Mouse (Mus musculus) brain, embryonic 14.5 days (tissue): ENCODE data around the gene Gm7137. TPM values are rescaled to one million over a fixed set of nuclear protein-coding genes. Genes with fewer than 3 reads are reported as not detected.
"Not testable (repeated sequence)": the region's sequence is repeated elsewhere in the genome, so short reads cannot be mapped to it uniquely, and the experiment has no call there.

Experiments
- DNase-seq: peaks from one replicate; pipeline ENCODE4 v3.0.0-alpha.2; 2011; ENCODE audit warnings: low read depth
- CTCF ChIP-seq: fragments of 200-500 bp; IDR thresholded peaks from 2 replicates; pipeline ENCODE4 v1.5.1; 2012; ENCODE audit warnings: inconsistent platforms, mild to moderate bottlenecking, moderate library complexity, borderline replicate concordance; ENCODE audit not compliant: insufficient read depth, insufficient read length; ENCODE audit errors: extremely low read depth
- POLR2A ChIP-seq: fragments of 200-500 bp; IDR thresholded peaks from 2 replicates; pipeline ENCODE4 v1.6.1; 2012; ENCODE audit warnings: mild to moderate bottlenecking, inconsistent platforms, borderline replicate concordance; ENCODE audit not compliant: poor library complexity, insufficient read depth, insufficient read length, severe bottlenecking; ENCODE audit errors: extremely low read depth
- polyA plus RNA-seq: library from polyadenylated mRNA; depleted of rRNA; stranded (reverse); fragments of >200 nt; gene quantifications from 2 replicates; pipeline ENCODE4 v1.2.3, GENCODE M21; 2012; rRNA removed

Gm7137 gene
- polyA plus RNA-seq, 1 experiment = not detected

DNA sequence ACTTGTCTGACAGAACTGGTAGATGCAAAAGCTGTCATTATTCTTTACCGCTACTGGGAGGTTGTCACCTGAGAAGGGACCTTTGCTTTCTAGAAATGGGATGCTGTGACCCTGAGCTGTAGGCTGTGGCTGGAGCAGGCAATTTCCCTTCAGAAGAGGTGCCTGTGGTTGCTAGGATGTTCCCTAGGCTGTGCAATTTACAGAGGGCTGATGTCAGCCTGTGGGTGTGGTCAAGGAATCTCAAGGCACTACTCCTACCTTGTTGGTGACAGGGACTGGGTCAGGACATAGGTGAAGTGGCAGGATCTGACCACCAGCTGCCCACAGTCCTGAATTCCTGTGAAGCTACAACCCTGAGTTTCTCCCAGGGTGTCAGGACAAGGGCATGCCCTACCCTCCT, 18.3 kb downstream of the Gm7137 start:
- DNase-seq = no peak
- no peak for TF ChIP-seq POLR2A
- TF ChIP-seq CTCF = no peak

DNA sequence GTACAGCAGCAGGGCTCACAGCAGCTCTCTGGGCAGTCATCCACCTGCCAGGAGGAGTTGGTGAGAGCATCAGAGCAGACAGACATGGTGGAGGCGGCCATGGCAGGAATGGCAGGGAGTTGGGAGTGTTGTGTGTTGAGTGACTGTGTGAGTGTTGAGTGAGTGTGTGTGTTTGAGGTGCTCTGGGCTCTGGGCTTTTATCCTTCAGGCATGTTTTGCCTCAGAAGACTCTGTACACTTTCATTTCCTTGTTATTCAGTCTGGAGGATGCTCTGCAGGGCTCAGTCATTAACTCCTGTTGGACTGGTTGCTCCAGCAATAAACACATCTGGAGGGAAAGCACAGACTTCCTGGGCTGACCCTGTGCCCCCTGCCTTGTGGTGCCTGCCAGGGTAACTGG, 28.4 kb downstream of the Gm7137 start, which contains the start of gene Gm3233:
Gm3233 (minus strand) TSS at position 101 of the 400 bp plus-strand sequence.
- DNase-seq = not testable (repeated sequence)

DNA sequence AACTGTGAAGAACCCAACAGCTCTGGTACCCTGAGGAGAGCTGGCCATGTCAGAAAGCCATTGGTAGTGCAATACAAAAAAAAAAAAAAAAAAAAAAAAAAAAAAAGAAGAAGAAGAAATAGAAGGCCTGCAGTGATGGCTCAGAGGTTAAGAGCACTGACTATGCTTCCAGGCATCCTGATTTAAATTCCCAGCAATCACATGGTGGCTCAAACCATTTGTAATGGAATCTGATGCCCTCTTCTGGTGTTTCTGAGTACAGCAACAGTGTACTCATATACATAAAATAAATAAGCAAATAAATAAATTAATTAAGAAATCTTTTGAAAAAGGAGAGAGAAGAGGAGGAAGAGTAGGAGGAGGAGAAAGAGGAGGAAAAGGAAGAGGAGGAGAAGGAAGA, 34.6 kb downstream of the Gm7137 start:
- no peak for TF ChIP-seq POLR2A
- no peak for TF ChIP-seq CTCF
- DNase-seq = no peak

DNA sequence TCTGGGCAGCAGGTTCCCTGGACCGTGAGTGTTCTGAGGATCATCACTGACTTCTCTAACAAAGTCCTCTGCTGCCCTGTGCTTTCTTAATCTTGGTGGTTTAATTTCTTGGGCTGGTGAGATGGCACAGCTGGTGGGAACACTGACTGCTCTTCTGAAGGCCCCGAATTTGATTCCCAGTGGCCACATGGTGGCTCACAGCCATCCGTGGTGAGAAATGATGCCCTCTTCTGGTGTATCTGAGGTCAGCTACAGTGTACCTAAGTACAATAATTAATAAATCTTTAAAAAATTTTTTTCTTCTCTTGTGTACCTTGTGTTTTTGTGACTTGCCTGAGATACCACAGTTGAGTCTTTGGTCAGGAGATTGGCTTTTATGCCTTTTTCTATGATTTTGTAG, 35.7 kb downstream of the Gm7137 start:
- DNase-seq = not testable (repeated sequence)

DNA sequence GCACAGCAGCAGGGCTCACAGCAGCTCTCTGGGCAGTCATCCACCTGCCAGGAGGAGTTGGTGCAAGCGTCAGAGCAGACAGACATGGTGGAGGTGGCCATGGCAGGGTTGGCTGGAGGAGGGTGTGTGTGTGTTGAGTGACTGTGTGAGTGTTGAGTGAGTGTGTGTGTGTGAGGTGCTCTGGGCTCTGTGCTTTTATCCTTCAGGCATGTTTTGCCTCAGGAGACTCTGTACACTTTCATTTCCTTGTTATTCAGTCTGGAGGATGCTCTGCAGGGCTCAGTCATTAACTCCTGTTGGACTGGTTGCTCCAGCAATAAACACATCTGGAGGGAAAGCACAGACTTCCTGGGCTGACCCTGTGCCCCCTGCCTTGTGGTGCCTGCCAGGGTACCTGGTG, 36.7 kb downstream of the Gm7137 start, which contains the start of gene Gm9736:
Gm9736 (minus strand) TSS at position 101 of the 400 bp plus-strand sequence.
- not testable (repeated sequence) for DNase-seq

DNA sequence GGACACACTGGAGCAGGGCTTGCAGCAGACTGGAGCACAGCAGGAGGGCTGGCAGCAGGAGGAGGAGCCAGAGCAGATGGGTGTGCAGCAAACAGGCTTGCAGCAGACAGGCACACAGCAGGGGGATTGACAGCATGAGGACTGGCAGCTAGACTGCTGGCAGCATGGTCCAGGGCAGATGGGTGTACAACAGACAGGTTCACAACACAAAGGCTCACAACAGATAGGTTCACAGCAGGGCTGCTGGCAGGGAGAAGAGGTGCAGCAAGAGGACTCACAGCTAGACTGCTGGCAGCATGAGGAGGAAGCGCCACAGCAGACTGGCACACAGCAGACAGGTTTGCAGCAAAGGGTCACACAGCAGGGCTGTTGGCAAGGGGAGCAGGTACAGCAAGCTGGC, 37.3 kb downstream of the Gm7137 start:
- peak; percentile 18 for DNase-seq

DNA sequence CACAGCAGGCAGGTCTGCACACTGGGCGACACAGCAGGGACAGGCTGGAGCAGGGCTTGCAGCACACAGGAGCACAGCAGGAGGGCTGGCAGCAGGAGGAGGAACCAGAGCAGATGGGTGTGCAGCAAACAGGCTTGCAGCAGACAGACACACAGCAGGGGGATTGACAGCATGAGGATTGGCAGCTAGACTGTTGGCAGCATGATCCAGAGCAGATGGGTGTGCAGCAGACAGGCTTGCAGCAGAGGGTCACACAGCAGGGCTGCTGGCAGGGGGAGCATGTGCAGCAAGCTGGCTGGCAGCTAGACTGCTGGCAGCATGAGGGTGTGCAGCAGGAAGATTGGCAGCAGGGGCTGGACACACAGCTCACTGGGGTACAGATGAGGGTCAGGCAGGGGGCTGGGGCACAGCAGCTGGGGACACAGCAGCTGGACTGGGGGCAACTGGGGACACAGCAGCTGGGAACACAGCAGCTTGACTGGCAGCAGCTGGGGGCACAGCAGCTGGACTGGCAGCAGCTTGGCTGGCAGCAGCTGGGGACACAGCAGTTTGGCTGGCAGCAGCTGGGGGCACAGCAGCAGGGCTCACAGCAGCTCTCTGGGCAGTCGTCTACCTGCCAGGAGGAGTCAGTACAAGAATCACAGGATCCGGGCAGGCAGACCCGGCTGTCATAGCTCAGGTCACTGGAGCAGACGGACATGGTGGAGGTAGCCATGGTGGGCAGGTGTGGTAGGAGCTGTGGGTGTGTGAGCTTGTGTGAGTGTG, 45.9 kb downstream of the Gm7137 start, which contains the start of gene Gm18596:
Gm18596 (minus strand) TSS at position 715 of the 765 bp plus-strand sequence.
- DNase-seq = peak; percentile 56

DNA sequence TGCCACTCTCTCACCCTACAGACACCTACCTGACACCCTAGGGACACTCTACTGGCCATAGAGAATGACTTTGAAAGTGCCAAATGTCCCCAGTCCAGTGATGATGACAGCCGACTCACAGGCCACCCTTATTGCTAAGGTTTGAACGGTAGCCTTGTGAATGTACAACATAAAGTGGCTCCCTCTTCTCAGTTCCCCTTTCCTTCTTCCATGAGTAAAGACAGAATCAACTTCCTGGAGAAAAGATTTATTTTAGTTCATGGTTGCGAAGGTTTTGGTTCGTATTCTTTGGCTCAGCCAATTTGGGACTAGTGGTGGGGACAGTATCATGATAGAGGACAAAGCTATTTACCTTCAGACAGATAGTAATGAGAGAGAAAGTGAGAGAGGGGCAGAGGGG, 49.1 kb downstream of the Gm7137 start:
- DNase-seq = no peak
- TF ChIP-seq CTCF = no peak
- no peak for TF ChIP-seq POLR2A

Other genes starting within 250 kb of the Gm7137 start
- gene Pttg1ip, start 206.5 kb downstream of the Gm7137 start, polyA plus RNA-seq = 70.0 and 74.8 TPM in 2 replicates
- gene Sumo3, start 182.1 kb downstream of the Gm7137 start, polyA plus RNA-seq = 368 and 420 TPM in 2 replicates
- not detected in 2 replicates for gene Gm49325, start 182.0 kb downstream of the Gm7137 start, polyA plus RNA-seq
- 56.9 and 57.7 TPM in 2 replicates for gene Ube2g2, start 165.9 kb downstream of the Gm7137 start, polyA plus RNA-seq
- gene Tspear, start 101.6 kb downstream of the Gm7137 start, polyA plus RNA-seq = 1.5 and 1.6 TPM in 2 replicates
- gene Gm19402, start 97.4 kb downstream of the Gm7137 start, polyA plus RNA-seq = not detected in 2 replicates
- not detected in 2 replicates for gene Gm9508, start 91.0 kb downstream of the Gm7137 start, polyA plus RNA-seq
- gene Gm10272, start 81.6 kb downstream of the Gm7137 start, polyA plus RNA-seq = not detected in 2 replicates
- not detected in 2 replicates for gene Gm10024, start 76.7 kb downstream of the Gm7137 start, polyA plus RNA-seq
- not detected in 2 replicates for gene Gm10142, start 72.4 kb downstream of the Gm7137 start, polyA plus RNA-seq
- not detected in 2 replicates for gene Krtap12-1, start 67.6 kb downstream of the Gm7137 start, polyA plus RNA-seq
- gene Gm10100, start 61.7 kb downstream of the Gm7137 start, polyA plus RNA-seq = not detected in 2 replicates
- gene Gm18596, start 45.6 kb downstream of the Gm7137 start, polyA plus RNA-seq = not detected in 2 replicates
- gene Gm9736, start 36.8 kb downstream of the Gm7137 start, polyA plus RNA-seq = not detected in 2 replicates
- not detected in 2 replicates for gene Gm3233, start 28.5 kb downstream of the Gm7137 start, polyA plus RNA-seq
- gene Gm3238, start 16.9 kb downstream of the Gm7137 start, polyA plus RNA-seq = not detected in 2 replicates
- gene Gm7138, start 11.3 kb downstream of the Gm7137 start, polyA plus RNA-seq = not detected in 2 replicates
- not detected in 2 replicates for gene Gm3250, start 5.7 kb downstream of the Gm7137 start, polyA plus RNA-seq
- gene Gm9639, start 6.9 kb upstream of the Gm7137 start, polyA plus RNA-seq = not detected in 2 replicates
- not detected in 2 replicates for gene Gm19668, start 10.9 kb upstream of the Gm7137 start, polyA plus RNA-seq
- not detected in 2 replicates for gene Gm9507, start 23.6 kb upstream of the Gm7137 start, polyA plus RNA-seq
- 0.14 TPM in 1 of 2 replicates, not detected in the other for gene Gm2696, start 26.5 kb upstream of the Gm7137 start, polyA plus RNA-seq
- gene Krtap10-4, start 38.9 kb upstream of the Gm7137 start, polyA plus RNA-seq = not detected in 2 replicates
- not detected in 2 replicates for gene Krtap10-10, start 47.7 kb upstream of the Gm7137 start, polyA plus RNA-seq
- not detected in 2 replicates for gene Gm36176, start 58.6 kb upstream of the Gm7137 start, polyA plus RNA-seq
- gene Gm10318, start 64.7 kb upstream of the Gm7137 start, polyA plus RNA-seq = 0.10 TPM in 1 of 2 replicates, not detected in the other
- gene Gm3285, start 73.8 kb upstream of the Gm7137 start, polyA plus RNA-seq = not detected in 2 replicates
- 9.5 and 15.3 TPM in 2 replicates for gene Lrrc3, start 114.3 kb upstream of the Gm7137 start, polyA plus RNA-seq
- 6.3 and 6.5 TPM in 2 replicates for gene Trpm2, start 182.4 kb upstream of the Gm7137 start, polyA plus RNA-seq
- 54.5 and 68.2 TPM in 2 replicates for gene 1810043G02Rik, start 190.3 kb upstream of the Gm7137 start, polyA plus RNA-seq
- gene Pfkl, start 221.9 kb upstream of the Gm7137 start, polyA plus RNA-seq = 146 and 161 TPM in 2 replicates